Mouse (Mus musculus): ENCODE results near the gene Cemip2.

The Cemip2 gene

GRCm38 (mm10) chr19:21778147-21778917 lies at the start of gene Cemip2:
Gene Cemip2, plus strand, starts transcription at chr19:21778342.
- peak; percentile 97 for DNase-seq (ENCODE audit: low read depth, low spot score)

GRCm38 (mm10) chr19:21728342-21728741 lies 49.8 kb upstream of the Cemip2 start:
- no peak for DNase-seq (ENCODE audit: low read depth, low spot score)

GRCm38 (mm10) chr19:21731887-21732286 lies 46.3 kb upstream of the Cemip2 start:
- DNase-seq (ENCODE audit: low read depth, low spot score): no peak

GRCm38 (mm10) chr19:21733176-21733575 lies 45.0 kb upstream of the Cemip2 start:
- no peak for DNase-seq (ENCODE audit: low read depth, low spot score)

GRCm38 (mm10) chr19:21734112-21734511 lies 44.0 kb upstream of the Cemip2 start:
- peak; percentile 81 for DNase-seq (ENCODE audit: low read depth, low spot score)

GRCm38 (mm10) chr19:21737446-21737845 lies 40.7 kb upstream of the Cemip2 start:
- DNase-seq (ENCODE audit: low read depth, low spot score): no peak

GRCm38 (mm10) chr19:21737881-21738590 lies 40.1 kb upstream of the Cemip2 start:
- peak; percentile 95 for DNase-seq (ENCODE audit: low read depth, low spot score)

GRCm38 (mm10) chr19:21738591-21739280 lies 39.4 kb upstream of the Cemip2 start:
- DNase-seq (ENCODE audit: low read depth, low spot score): no peak

- DNase-seq (ENCODE audit: low read depth, low spot score): peak; percentile 99
These were observed 36.0 kb upstream of the Cemip2 start for GRCm38 (mm10) chr19:21742138-21742537.

- DNase-seq (ENCODE audit: low read depth, low spot score): peak; percentile 88
These were observed 32.6 kb upstream of the Cemip2 start for GRCm38 (mm10) chr19:21745586-21745985.

- peak; percentile 83 for DNase-seq (ENCODE audit: low read depth, low spot score)
These were observed 30.8 kb upstream of the Cemip2 start for GRCm38 (mm10) chr19:21747356-21747755.

- DNase-seq (ENCODE audit: low read depth, low spot score): no peak
These were observed 28.0 kb upstream of the Cemip2 start for GRCm38 (mm10) chr19:21750154-21750553.

- no peak for DNase-seq (ENCODE audit: low read depth, low spot score)
These were observed 16.5 kb upstream of the Cemip2 start for GRCm38 (mm10) chr19:21761676-21762075.

GRCm38 (mm10) chr19:21764013-21764412 lies 14.1 kb upstream of the Cemip2 start:
- peak; percentile 61 for DNase-seq (ENCODE audit: low read depth, low spot score)

GRCm38 (mm10) chr19:21764738-21765137 lies 13.4 kb upstream of the Cemip2 start:
- DNase-seq (ENCODE audit: low read depth, low spot score): peak; percentile 86

GRCm38 (mm10) chr19:21767500-21768045 lies 10.6 kb upstream of the Cemip2 start:
- no peak for DNase-seq (ENCODE audit: low read depth, low spot score)

GRCm38 (mm10) chr19:21769796-21770195 lies 8.3 kb upstream of the Cemip2 start:
- no peak for DNase-seq (ENCODE audit: low read depth, low spot score)

GRCm38 (mm10) chr19:21771586-21771985 lies 6.6 kb upstream of the Cemip2 start:
- DNase-seq (ENCODE audit: low read depth, low spot score): no peak

- no peak for DNase-seq (ENCODE audit: low read depth, low spot score)
These were observed 4.5 kb upstream of the Cemip2 start for GRCm38 (mm10) chr19:21773621-21774020.

- DNase-seq (ENCODE audit: low read depth, low spot score): peak; percentile 69
These were observed 2.5 kb upstream of the Cemip2 start for GRCm38 (mm10) chr19:21775629-21776028.

GRCm38 (mm10) chr19:21776671-21777070 lies 1.5 kb upstream of the Cemip2 start:
- DNase-seq (ENCODE audit: low read depth, low spot score): peak; percentile 76

- DNase-seq (ENCODE audit: low read depth, low spot score): peak; percentile 53
These were observed 891 bp upstream of the Cemip2 start for GRCm38 (mm10) chr19:21777171-21777731.

All from brain, adult 2 months (tissue).